Mouse (Mus musculus) midbrain, embryonic 11.5 days (tissue): Measurements from ENCODE around the gene Herpud2. TPM values are rescaled to one million over a fixed set of nuclear protein-coding genes. Genes with fewer than 3 reads are reported as not detected.
A peak's percentile ranks its signal among the peaks of the same experiment; 100 is the strongest.
"Not testable (repeated sequence)": the region's sequence is repeated elsewhere in the genome, so short reads cannot be mapped to it uniquely, and the experiment has no call there.

Experiments
- ATAC-seq: fragments of 200-750 bp; cut with Nextera tagmentation; 2 replicates; pipeline ENCODE4 v1.8.0; 2017; ENCODE audit warnings: moderate TSS enrichment, moderate library complexity; ENCODE audit not compliant: low FRiP score
- DNase-seq: peaks from one replicate; pipeline ENCODE4 v3.0.0; 2015; ENCODE audit warnings: low spot score; ENCODE audit errors: missing footprints
- H3K27ac ChIP-seq: fragments of 300-500 bp; sonication (generic); 2 replicates; pipeline ENCODE4 v1.5.1; 2014; ENCODE audit warnings: low read depth, low read length
- H3K27me3 ChIP-seq: fragments of 300-500 bp; sonication (generic); 2 replicates; pipeline ENCODE4 v1.6.1; 2014; ENCODE audit warnings: mild to moderate bottlenecking, low read length, moderate library complexity, mixed read lengths; ENCODE audit not compliant: control insufficient read depth, insufficient read depth
- H3K36me3 ChIP-seq: fragments of 300-500 bp; sonication (generic); 2 replicates; pipeline ENCODE4 v1.6.1; 2014; ENCODE audit warnings: mild to moderate bottlenecking, low read length, moderate library complexity, mixed read lengths; ENCODE audit not compliant: control insufficient read depth, insufficient read depth
- H3K4me1 ChIP-seq: fragments of 300-500 bp; sonication (generic); 2 replicates; pipeline ENCODE4 v1.6.1; 2014; ENCODE audit warnings: low read length; ENCODE audit not compliant: control insufficient read depth, insufficient read depth
- H3K4me2 ChIP-seq: fragments of 300-500 bp; sonication (generic); 2 replicates; pipeline ENCODE4 v1.6.1; 2014; ENCODE audit warnings: mild to moderate bottlenecking, moderate library complexity
- H3K4me3 ChIP-seq: fragments of 300-500 bp; sonication (generic); 2 replicates; pipeline ENCODE4 v1.5.1; 2014; ENCODE audit warnings: low read depth, low read length
- H3K9ac ChIP-seq: fragments of 300-500 bp; sonication (generic); 2 replicates; pipeline ENCODE4 v1.6.1; 2014; ENCODE audit warnings: low read length
- H3K9me3 ChIP-seq: fragments of 300-500 bp; sonication (generic); 2 replicates; pipeline ENCODE4 v1.6.1; 2016; ENCODE audit warnings: low read length; ENCODE audit not compliant: control insufficient read depth
- WGBS: fragments of 180-500 bp; shearing (Covaris S2); extraction: QIAGEN DNeasy Blood & Tissue Kit; methylation state at CpG from one replicate; pipeline ENCODE4 v1.1.7; 2014; 5-methylcytosine and 5-hydroxymethylcytosine counted together
- polyA plus RNA-seq: library from polyadenylated mRNA; unstranded; fragments of >200 nt; fragmentation: Nextera tagmentation; extraction: Ambion mirVana; gene quantifications from 2 replicates; pipeline ENCODE4 v1.2.1, GENCODE M21; 2014

Herpud2 gene
- polyA plus RNA-seq, 1 experiment from 2014 or later, result 33.9 TPM

GRCm38 (mm10) chr9:25140330-25140729, 11.3 kb downstream of the Herpud2 start:
- DNase-seq, result no peak
- no peak for ATAC-seq
- H3K4me3 ChIP-seq, result no peak overlapping the region
- H3K9ac ChIP-seq, result no peak overlapping the region
- no peaks in the 10 kb centered on the region for H3K9me3 ChIP-seq
- H3K27ac ChIP-seq, result no peak overlapping the region
- no peak overlapping the region for H3K4me2 ChIP-seq
- H3K4me1 ChIP-seq, result no peaks in the 10 kb centered on the region
- no peaks in the 10 kb centered on the region for H3K27me3 ChIP-seq
- no peaks in the 10 kb centered on the region for H3K36me3 ChIP-seq
- 84% methylated on average over 1 of the region's 1 CpGs for WGBS

- no peak overlapping the region for H3K4me2 ChIP-seq
- H3K4me1 ChIP-seq, result no peaks in the 10 kb centered on the region
- H3K9me3 ChIP-seq, result no peaks in the 10 kb centered on the region
- DNase-seq, result no peak
- no peak overlapping the region for H3K27ac ChIP-seq
- no peaks in the 10 kb centered on the region for H3K27me3 ChIP-seq
- no peaks in the 10 kb centered on the region for H3K36me3 ChIP-seq
- no peak overlapping the region for H3K9ac ChIP-seq
- H3K4me3 ChIP-seq, result no peak overlapping the region
- WGBS, result 100% methylated on average over 1 of the region's 1 CpGs
- ATAC-seq, result no peak
These were observed 12.7 kb downstream of the Herpud2 start for GRCm38 (mm10) chr9:25138900-25139299.

- WGBS, result 85% methylated on average over 4 of the region's 4 CpGs
- Histone ChIP-seq H3K4me3 (no peak overlapping the region), H3K27me3 (no peaks in the 10 kb centered on the region), H3K9me3 (no peaks in the 10 kb centered on the region), H3K9ac (no peak overlapping the region), H3K27ac (no peak overlapping the region), H3K36me3 (no peaks in the 10 kb centered on the region), H3K4me2 (no peak overlapping the region), H3K4me1 (no peaks in the 10 kb centered on the region)
- no peak for ATAC-seq
- no peak for DNase-seq
These were observed 18.7 kb downstream of the Herpud2 start for GRCm38 (mm10) chr9:25132920-25133319.

- Histone ChIP-seq H3K4me1 (no peaks in the 10 kb centered on the region), H3K27me3 (no peaks in the 10 kb centered on the region), H3K36me3 (no peaks in the 10 kb centered on the region), H3K27ac (no peak overlapping the region), H3K4me3 (no peak overlapping the region), H3K9me3 (no peaks in the 10 kb centered on the region), H3K9ac (no peak overlapping the region), H3K4me2 (no peak overlapping the region)
- DNase-seq, result no peak
- no peak for ATAC-seq
These were observed 19.4 kb downstream of the Herpud2 start for GRCm38 (mm10) chr9:25132253-25132652.

GRCm38 (mm10) chr9:25124048-25124447, 27.6 kb downstream of the Herpud2 start:
- DNase-seq, result no peak
- Histone ChIP-seq H3K4me3 (no peak overlapping the region), H3K36me3 (peaks cover 10% of the 10 kb centered on the region; the same call in 1 of the 2 replicates), H3K9ac (no peak overlapping the region), H3K4me2 (no peak overlapping the region), H3K27ac (no peak overlapping the region), H3K9me3 (no peaks in the 10 kb centered on the region), H3K27me3 (no peaks in the 10 kb centered on the region), H3K4me1 (no peaks in the 10 kb centered on the region)
- WGBS, result 85% methylated on average over 2 of the region's 2 CpGs
- no peak for ATAC-seq

- not testable (repeated sequence) for ATAC-seq, H3K4me2 ChIP-seq, DNase-seq, H3K27ac ChIP-seq, H3K9ac ChIP-seq, H3K4me1 ChIP-seq, H3K9me3 ChIP-seq, H3K4me3 ChIP-seq, H3K27me3 ChIP-seq, H3K36me3 ChIP-seq
- 97% methylated on average over 1 of the region's 1 CpGs for WGBS
These were observed 28.0 kb downstream of the Herpud2 start for GRCm38 (mm10) chr9:25123590-25123989.

- Histone ChIP-seq H3K9ac (no peak overlapping the region), H3K4me2 (no peak overlapping the region), H3K9me3 (no peaks in the 10 kb centered on the region; the same call in 1 of the 2 replicates), H3K36me3 (no peaks in the 10 kb centered on the region), H3K27ac (no peak overlapping the region), H3K4me3 (no peak overlapping the region), H3K4me1 (no peaks in the 10 kb centered on the region), H3K27me3 (no peaks in the 10 kb centered on the region)
- peak; percentile 91 for DNase-seq
- peak; percentile 44; the same call in 1 of the 2 replicates for ATAC-seq
These were observed 47.0 kb downstream of the Herpud2 start for GRCm38 (mm10) chr9:25104638-25105037.

GRCm38 (mm10) chr9:25102881-25103280, 48.7 kb downstream of the Herpud2 start:
- Histone ChIP-seq H3K4me3 (no peak overlapping the region), H3K9ac (no peak overlapping the region), H3K36me3 (no peaks in the 10 kb centered on the region), H3K27me3 (no peaks in the 10 kb centered on the region), H3K27ac (no peak overlapping the region), H3K4me2 (no peak overlapping the region), H3K4me1 (no peaks in the 10 kb centered on the region), H3K9me3 (no peaks in the 10 kb centered on the region; the same call in 1 of the 2 replicates)
- no peak for ATAC-seq
- DNase-seq, result no peak
- 92% methylated on average over 1 of the region's 1 CpGs for WGBS

GRCm38 (mm10) chr9:25090853-25091252, 60.8 kb downstream of the Herpud2 start:
- Histone ChIP-seq H3K4me1 (no peaks in the 10 kb centered on the region), H3K4me3 (no peak overlapping the region), H3K9ac (no peak overlapping the region), H3K9me3 (no peaks in the 10 kb centered on the region), H3K4me2 (no peak overlapping the region), H3K27ac (no peak overlapping the region), H3K27me3 (no peaks in the 10 kb centered on the region), H3K36me3 (no peaks in the 10 kb centered on the region)
- WGBS, result 72% methylated on average over 1 of the region's 1 CpGs
- DNase-seq (no peak), ATAC-seq (no peak)

- Histone ChIP-seq H3K27me3 (no peaks in the 10 kb centered on the region), H3K27ac (no peak within 1 kb of the TSS), H3K9ac (no peak within 1 kb of the TSS), H3K36me3 (no peaks in the 10 kb centered on the region), H3K4me3 (no peak within 1 kb of the TSS), H3K9me3 (no peaks in the 10 kb centered on the region), H3K4me2 (no peak within 1 kb of the TSS), H3K4me1 (no peaks in the 10 kb centered on the region)
- no peak for DNase-seq
- 80% methylated on average over 2 of the region's 2 CpGs for WGBS
- ATAC-seq, result no peak
These were observed 62.5 kb downstream of the Herpud2 start, which contains the start of gene Gm10181 for GRCm38 (mm10) chr9:25089122-25089521. Gene Gm10181 (plus strand): TSS chr9:25089422.
